Mouse (Mus musculus): ENCODE measurements around the gene Usp25. TPM values are rescaled to one million over a fixed set of nuclear protein-coding genes. Genes with fewer than 3 reads are reported as not detected.

Usp25 gene
- polyA plus RNA-seq, 1 experiment, result 12.3 TPM

DNA sequence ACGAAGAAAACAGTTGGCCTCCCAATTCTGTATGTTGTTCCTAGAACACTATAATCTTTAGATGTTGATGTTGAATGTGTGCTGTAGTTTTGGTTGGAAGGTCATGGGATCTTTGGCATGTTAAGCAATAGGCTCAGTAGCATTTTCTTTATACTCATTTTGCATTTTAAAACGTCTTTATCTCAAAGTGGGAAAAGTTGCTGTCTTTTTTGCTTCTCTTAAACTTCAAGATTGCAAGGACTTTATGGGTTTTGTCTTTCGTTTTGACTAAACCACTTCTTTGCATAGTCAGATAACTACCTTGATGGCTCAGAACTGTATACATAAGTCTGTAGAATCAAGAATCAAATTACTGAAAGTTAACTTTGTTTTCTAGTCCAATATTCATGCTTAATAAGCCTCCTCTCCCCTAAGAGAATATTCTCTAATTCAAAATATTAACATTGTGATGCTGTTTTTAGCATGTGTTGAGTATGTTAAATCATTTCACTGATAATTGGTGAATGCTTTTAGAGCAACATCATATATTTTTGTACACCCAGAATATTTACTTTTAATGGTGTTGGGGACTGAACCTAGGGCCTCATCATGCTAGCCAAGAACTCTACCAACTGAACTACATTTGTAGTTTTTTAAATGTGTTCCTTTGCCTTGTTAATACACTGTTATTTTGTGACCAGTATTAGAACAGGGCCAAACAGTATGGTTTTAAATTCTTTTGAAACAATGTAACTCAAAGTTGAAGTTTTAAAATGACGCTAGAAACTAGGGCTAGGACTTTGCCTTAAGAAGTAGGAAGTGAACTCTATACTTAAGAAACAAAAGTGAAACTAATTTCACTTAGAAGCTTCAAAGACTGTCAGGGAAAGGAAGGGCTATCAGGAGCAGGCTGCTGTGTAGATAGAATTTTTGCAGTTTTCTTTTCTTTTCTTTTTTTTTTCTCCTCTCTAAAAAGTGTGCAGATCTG, 2.2 kb downstream of the Usp25 start:
- DNase-seq (ENCODE audit: low read depth), result no peak
- no peak for TF ChIP-seq CTCF (IDR thresholded peaks at IDR 0.05; ENCODE audit: borderline replicate concordance, extremely low read depth, insufficient read depth, insufficient read length)
- TF ChIP-seq POLR2A (IDR thresholded peaks at IDR 0.05; ENCODE audit: borderline replicate concordance, extremely low read depth, insufficient read depth, insufficient read length, poor library complexity, severe bottlenecking), result no peak

DNA sequence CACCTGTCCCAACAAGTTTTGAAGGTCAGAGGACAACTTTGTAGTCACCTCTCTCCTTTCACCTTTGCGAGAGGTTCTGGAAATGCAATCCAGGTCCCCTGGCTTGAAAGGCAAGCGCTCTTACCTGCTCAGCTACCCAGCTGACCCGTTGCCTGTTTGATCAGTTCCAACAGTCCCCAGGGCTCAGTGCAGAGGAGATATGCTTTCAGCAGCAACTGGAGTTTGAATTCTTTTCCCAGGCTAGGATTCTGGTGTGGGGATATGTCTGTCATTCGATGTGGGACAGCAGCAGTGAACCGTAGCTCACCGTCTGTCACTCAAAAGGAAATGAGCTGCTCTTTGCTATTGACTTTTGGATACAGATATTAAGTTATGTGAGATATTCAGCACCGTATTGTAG, 4.4 kb downstream of the Usp25 start:
- TF ChIP-seq POLR2A (IDR thresholded peaks at IDR 0.05; ENCODE audit: borderline replicate concordance, extremely low read depth, insufficient read depth, insufficient read length, poor library complexity, severe bottlenecking), result no peak
- TF ChIP-seq CTCF (IDR thresholded peaks at IDR 0.05; ENCODE audit: borderline replicate concordance, extremely low read depth, insufficient read depth, insufficient read length), result no peak
- DNase-seq (ENCODE audit: low read depth), result no peak

DNA sequence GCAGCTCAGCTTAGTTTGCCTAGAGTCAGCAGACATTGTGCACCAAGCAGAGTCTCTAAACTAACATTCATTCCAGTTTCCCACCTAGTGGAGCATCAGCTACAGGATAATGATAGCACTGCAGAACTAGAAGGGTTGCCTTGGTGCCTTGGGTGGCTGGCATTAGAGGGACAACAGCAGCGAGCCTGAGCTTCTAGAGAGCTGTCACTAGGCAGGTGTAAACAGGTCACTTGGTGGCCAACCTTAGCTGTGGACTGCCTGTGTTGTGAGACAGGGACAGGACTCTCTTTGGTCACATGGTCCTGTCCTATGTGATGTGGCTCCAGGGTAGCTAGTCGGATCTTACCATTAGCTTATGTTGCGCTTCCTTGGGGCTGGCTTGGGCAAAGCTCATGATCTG, 6.7 kb downstream of the Usp25 start:
- TF ChIP-seq CTCF (IDR thresholded peaks at IDR 0.05; ENCODE audit: borderline replicate concordance, extremely low read depth, insufficient read depth, insufficient read length) (no peak), POLR2A (IDR thresholded peaks at IDR 0.05; ENCODE audit: borderline replicate concordance, extremely low read depth, insufficient read depth, insufficient read length, poor library complexity, severe bottlenecking) (no peak)
- no peak for DNase-seq (ENCODE audit: low read depth)

DNA sequence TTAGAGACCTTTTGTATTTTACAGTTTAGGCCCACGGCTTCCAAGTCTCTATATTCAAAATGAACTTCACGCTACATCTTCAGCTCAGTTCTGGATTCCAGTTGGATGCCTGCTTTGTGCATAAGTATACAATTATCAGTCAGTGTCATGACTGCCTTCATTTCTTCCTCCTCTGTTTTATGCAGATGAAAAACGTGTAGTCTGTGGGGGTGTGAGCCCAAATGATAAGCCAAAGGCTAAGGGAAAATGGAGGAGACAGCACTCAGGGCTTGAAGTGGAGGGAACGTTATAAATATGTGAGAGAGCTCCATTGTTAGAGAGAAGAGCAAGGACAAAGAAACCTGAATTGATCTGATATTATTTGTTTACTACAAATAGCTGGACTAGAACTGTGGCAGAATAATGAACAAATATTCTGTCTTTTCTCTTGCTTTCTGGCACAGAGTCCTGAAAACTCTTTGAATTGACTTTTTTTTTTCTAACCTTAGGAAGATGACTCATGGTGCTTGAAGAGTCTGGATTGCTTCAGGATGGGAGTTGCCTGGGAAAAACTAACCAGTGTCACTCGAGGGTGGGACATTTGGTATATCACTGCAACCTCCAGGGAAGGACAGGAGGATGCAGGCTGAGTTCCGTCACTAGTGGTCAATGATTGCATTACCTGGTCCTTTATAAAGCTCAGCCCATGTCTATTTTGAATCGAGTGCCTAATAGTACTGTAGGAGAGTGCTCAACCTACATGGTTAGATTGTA, 10.3 kb downstream of the Usp25 start:
- no peak for DNase-seq (ENCODE audit: low read depth)
- TF ChIP-seq CTCF (IDR thresholded peaks at IDR 0.05; ENCODE audit: borderline replicate concordance, extremely low read depth, insufficient read depth, insufficient read length), result no peak

DNA sequence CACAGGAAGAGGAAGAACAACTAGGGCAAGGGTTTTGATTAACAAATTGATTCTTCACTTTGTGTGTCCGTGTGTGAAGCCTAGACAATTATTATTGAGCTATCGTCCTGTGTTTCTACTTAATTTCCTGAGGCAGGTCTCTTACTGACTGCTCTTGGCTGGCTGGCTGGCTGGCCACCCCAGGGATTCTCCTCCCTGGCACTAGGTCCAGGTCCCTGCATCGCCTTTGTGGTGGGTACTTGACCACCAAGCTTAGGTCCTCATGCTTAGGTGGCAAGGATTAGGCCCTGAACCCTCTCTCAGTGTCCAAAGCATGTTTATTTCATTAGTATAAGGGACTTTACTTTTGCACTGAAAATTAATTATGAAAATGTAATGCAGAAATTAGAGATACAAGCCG, 12.6 kb downstream of the Usp25 start:
- no peak for TF ChIP-seq POLR2A (IDR thresholded peaks at IDR 0.05; ENCODE audit: borderline replicate concordance, extremely low read depth, insufficient read depth, insufficient read length, poor library complexity, severe bottlenecking)
- no peak for TF ChIP-seq CTCF (IDR thresholded peaks at IDR 0.05; ENCODE audit: borderline replicate concordance, extremely low read depth, insufficient read depth, insufficient read length)
- no peak for DNase-seq (ENCODE audit: low read depth)

DNA sequence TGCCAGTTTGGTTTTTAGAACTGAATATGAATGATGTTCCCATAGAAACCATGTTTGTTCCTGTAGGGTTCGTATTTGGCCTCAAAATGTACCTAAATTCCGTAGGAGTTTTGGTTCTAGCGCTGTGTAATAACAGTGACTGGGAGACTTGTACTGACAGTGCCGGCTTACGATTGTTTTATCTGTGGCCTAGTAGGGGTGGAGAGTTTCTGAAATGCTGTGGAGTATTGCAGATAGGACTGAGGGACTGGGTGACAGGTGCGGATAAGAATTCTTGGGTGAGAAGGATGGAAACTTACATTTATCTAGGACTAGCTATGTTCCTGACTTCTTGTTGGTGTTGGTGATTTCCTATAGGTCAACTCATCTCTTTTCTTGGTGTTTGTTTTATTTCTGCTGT, 13.4 kb downstream of the Usp25 start:
- no peak for DNase-seq (ENCODE audit: low read depth)
- TF ChIP-seq POLR2A (IDR thresholded peaks at IDR 0.05; ENCODE audit: borderline replicate concordance, extremely low read depth, insufficient read depth, insufficient read length, poor library complexity, severe bottlenecking), result no peak

DNA sequence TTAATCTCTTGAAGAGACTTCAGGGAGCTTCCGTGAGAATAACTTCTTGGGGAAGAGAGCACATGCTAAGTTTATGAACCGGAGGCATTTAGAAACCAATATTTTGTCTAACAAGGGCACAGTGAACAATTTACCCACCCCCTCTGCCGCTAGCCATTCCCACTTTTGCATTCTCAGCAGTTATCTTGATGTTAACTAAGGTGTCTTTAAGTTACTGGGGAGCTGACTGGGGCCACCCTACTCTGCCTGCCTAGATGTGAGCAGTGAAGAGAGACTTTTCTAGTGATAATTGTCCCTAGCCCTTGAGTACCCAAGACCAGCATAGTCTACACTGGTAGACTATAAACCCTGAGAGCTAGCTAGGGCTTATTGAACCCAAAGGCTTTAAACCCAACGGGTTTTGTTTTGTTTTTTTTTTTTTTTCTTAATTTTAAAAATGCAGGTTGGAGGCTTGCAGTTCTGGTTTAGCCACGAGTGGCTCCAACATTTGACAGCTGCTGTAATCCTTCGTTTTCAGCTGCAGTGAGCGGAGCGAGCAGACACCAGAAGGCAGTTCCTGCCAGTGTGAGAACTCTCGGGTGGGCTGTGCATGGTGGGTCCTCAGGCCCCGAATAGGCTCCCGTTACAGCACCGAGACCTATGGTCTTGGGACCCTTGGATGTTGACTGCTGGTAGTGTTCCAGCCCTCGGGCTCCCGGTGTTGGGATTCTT, 14.6 kb downstream of the Usp25 start:
- no peak for TF ChIP-seq CTCF (IDR thresholded peaks at IDR 0.05; ENCODE audit: borderline replicate concordance, extremely low read depth, insufficient read depth, insufficient read length)
- TF ChIP-seq POLR2A (IDR thresholded peaks at IDR 0.05; ENCODE audit: borderline replicate concordance, extremely low read depth, insufficient read depth, insufficient read length, poor library complexity, severe bottlenecking), result no peak
- DNase-seq (ENCODE audit: low read depth), result peak; percentile 40

DNA sequence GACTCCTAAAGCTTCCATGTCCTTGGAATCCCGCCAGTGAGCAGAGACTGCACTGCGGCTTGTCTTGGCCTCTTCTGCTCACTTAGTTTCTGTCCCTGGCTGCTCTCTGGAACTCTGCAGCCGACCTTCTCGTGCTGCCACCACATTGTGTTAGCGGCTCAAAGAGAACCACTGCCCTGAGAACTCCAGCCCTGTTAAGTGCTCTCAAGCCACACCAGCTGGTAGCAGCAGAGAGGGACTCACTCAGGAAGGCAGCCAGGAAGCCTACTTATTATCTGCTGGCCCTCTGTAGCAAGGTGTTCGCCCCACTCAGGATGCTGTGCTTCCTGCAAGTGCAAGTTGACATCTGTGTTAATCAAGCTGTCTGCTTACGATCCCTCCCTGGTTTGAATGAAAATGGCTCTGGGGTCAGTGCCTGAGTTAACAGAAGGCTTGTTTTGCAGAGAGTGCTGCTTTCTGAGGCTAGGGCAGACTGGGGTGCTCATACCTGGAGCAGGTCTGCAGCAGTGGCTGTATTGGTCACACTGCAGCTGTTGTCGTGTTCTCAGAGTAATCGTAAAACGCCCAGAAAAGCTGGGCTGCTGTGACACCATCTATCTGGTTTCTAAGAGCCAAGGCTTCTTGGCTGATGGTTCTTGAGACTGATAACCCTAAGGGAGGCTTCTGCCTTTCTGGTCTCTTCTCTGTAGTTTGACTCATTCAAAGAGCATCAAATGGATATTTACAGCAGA, 15.3 kb downstream of the Usp25 start:
- TF ChIP-seq CTCF (IDR thresholded peaks at IDR 0.05; ENCODE audit: borderline replicate concordance, extremely low read depth, insufficient read depth, insufficient read length) (no peak), POLR2A (IDR thresholded peaks at IDR 0.05; ENCODE audit: borderline replicate concordance, extremely low read depth, insufficient read depth, insufficient read length, poor library complexity, severe bottlenecking) (no peak)
- DNase-seq (ENCODE audit: low read depth), result peak; percentile 46

DNA sequence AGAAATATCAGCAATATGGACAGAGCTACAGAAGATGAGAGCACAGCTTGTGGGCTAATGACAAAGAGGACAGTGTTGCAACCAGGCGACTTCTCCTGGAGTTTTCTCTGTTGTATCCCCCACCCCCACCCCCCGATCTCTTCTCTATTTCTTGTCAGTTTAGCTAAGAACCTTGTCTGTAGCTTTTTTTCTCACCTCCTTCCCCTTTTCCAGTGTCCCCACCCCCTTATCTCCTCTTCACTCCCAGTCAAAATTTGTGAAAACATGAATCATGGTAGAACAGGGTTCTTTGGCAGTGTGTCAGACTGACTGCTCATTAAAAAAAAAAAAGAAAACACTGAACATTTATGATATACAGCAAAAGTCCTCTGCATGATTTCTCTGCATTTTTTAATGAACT, 16.9 kb downstream of the Usp25 start:
- DNase-seq (ENCODE audit: low read depth), result peak; percentile 28
- TF ChIP-seq POLR2A (IDR thresholded peaks at IDR 0.05; ENCODE audit: borderline replicate concordance, extremely low read depth, insufficient read depth, insufficient read length, poor library complexity, severe bottlenecking), result no peak
- TF ChIP-seq CTCF (IDR thresholded peaks at IDR 0.05; ENCODE audit: borderline replicate concordance, extremely low read depth, insufficient read depth, insufficient read length), result no peak

DNA sequence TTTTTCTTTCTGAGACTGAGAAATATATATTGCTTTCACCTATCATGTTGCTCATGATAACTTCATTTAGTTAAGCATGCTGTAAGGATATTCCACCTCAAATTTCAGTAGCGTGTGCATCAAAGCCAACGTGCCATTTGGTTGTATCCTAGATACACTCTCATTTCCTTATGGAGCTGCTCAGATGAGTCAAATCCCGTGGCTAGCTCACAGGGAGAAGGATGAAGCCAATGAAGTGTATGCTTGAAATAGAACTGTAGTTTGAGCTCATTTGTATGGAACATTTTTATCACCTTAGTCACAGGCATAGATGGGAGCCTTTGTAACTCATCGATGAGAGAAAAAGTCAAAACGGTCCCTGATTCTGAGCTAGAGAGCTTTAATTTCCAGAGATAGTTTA, 20.8 kb downstream of the Usp25 start:
- DNase-seq (ENCODE audit: low read depth), result no peak
- TF ChIP-seq CTCF (IDR thresholded peaks at IDR 0.05; ENCODE audit: borderline replicate concordance, extremely low read depth, insufficient read depth, insufficient read length) (no peak), POLR2A (IDR thresholded peaks at IDR 0.05; ENCODE audit: borderline replicate concordance, extremely low read depth, insufficient read depth, insufficient read length, poor library complexity, severe bottlenecking) (no peak)

DNA sequence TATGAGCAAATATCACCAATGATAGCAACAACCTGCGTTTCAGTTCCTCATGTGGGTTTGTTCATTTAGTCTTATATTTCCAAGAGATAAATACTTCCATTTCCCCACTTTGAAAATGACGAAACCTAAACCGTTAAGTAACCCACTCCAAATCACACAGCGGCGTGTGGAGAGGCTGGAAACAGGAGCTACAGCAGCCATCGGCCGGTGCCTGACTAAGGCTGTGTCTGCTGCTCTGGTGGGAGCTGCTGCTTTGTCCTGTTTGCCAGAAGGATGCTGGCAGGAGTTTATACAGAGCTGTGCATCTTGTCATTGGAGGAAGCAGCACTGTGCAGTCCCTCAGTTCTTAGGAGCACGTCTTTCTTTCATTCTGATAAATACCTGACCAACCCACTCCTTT, 21.2 kb downstream of the Usp25 start:
- DNase-seq (ENCODE audit: low read depth), result no peak

More for the DNA sequence above, 21.2 kb downstream of the Usp25 start:
- TF ChIP-seq POLR2A (IDR thresholded peaks at IDR 0.05; ENCODE audit: borderline replicate concordance, extremely low read depth, insufficient read depth, insufficient read length, poor library complexity, severe bottlenecking) (no peak), CTCF (IDR thresholded peaks at IDR 0.05; ENCODE audit: borderline replicate concordance, extremely low read depth, insufficient read depth, insufficient read length) (no peak)

Measured in brain, embryonic 14.5 days (tissue).